Mouse (Mus musculus): ENCODE data around the gene Rab44.
A peak's percentile ranks its signal among the peaks of the same experiment; 100 is the strongest.
"Not testable (repeated sequence)": the region's sequence is repeated elsewhere in the genome, so short reads cannot be mapped to it uniquely, and the experiment has no call there.

Gene Rab44

DNA sequence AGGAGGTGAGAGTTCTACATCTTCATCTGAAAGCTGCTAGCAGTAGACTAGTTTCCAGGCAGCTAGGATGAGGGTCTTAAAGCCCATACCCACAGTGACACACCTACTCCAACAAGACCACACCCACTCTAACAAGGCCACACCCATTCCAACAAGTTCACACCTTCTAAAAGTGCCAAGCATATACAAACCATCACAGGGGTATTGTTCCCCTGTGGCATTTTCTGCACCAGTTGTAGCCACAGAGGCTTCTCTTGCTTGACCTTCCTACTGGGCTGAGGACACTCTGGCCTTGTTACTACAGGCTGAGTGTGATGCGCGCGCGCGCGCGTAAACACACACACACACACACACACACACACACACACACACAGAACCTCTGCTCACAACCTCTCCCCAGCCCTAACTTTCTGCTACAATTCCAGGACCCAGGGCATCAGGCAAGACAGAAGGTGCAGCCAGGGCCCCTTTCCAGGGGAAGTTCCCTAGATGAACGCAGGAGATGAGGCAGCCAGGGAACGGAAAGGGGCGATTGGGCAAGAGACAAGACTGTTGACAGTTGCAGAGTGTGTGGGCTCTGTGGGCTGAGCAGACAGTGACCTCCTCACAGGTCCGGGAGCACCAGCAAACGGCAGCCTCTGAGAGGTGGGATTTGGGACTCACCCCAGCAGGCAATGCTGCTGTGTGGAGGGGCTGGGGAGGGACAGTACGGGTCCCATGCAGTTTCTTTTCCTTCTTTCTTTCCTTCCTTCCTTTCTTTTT, at the start of gene Rab44:
Gene Rab44 (plus strand): TSS at position 555 of the 762 bp plus-strand sequence.
- no peak for DNase-seq (ENCODE audit: low spot score in 2 of 2)

DNA sequence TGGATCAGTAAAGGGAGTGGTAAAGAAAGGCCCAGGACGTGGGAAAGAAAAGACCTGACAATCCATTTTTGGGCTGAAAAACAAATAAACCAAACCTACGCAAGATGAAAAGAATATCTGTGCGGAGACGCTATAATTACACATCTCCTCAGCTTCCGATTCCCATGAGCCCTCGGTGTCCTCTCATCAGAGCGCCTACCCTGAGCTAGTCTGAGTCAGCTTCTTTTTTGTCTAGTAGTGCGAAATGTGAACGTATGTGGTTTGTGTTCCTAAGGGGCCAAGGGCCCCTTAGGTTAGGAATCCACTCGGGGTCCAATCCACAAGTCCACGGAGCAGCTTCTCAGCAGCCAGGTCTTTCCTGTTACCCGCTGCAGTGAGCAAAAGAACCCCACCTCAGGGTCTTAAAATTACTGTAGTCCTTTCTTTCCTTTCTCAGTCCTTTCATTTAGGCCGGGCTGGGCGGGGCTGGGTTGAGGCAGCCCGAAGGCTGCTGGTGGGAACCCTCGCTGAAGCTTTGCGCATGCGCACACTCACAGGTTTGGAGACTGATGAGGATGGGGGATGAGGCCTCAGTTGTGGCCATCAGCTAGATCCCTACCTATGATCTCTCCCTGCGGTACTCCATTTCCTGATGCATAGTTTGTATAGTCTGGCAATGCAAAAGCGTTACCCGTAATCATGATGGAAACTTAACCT, 48.6 kb upstream of the Rab44 start:
- DNase-seq (ENCODE audit: low spot score in 2 of 2): no peak

DNA sequence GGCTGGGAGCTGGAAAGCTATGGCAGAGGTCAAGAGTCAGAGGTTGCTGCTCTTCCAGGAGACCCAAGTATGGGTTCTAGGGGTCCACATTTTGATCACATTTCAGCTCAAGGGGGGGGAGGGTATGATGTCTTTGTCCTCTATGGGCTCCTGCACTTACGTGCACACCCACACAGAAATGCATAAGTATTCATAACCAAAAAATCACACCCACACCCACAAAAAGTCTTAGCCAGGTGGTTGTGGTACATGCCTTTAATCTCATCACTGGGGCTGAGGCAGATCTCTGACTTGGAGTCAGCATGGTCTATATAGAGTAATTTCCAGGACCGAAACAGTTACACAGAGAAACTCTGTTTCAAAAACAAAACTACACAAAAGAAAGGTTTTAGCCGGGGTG, 48.0 kb upstream of the Rab44 start:
- DNase-seq (ENCODE audit: low spot score in 2 of 2): no peak

DNA sequence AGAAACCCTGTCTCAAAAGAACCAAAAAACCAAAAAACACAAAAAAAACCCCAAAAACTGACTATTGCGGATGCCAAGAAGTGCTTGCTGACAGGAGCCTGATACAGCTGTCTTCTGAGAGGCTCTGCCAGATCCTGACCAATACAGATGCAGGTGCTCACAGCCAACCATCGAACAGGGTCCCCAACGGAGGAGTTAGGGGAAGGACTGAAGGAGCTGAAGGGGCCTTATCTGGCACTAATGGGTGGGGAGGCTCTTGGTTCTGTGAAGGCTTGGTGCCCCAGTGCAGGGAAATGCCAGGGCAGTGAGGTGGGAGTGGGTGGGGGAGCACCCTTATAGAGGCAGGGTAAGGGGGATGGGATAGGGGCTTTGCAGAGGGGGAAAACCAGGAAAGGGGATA, 46.5 kb upstream of the Rab44 start:
- not testable (repeated sequence) for DNase-seq (ENCODE audit: low spot score in 2 of 2)

DNA sequence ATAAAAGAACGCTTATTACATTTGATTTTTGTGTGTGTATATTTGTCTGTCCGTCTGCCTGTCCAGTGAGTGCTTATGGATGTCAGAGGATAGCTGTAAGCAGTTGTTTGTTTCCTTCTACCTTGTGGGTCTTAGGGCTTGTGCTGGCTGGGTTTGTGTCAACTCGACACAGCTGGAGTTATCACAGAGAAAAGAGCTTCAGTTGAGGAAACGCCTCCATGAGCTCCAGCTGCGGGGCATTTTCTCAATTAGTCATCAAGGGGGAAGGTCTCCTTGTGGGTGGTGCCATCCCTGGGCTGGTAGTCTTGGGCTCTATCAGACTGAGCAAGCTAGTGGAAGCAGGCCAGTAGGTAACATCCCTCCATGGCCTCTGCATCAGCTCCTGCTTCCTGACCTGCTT, 46.1 kb upstream of the Rab44 start:
- DNase-seq (ENCODE audit: low spot score in 2 of 2): no peak

DNA sequence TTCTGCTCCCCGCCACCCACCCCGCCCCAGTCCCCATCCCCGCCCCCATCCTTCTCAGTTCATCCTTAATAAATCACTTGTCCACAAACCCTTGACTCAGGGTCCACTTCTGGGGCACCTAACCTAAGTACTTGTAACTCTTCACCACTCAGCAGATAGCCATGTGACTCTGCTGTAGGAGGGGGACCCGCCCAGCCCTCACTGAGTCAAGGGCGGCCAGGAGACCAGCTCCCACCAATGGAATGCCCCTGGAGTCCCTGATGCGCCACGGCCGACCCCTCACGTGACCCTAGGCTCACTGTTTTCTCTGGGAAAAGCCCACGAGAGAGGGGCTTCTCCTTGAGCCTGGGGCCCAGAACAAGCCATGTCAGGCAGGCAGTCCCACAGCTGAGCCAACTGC, 44.9 kb upstream of the Rab44 start:
- no peak for DNase-seq (ENCODE audit: low spot score in 2 of 2)

DNA sequence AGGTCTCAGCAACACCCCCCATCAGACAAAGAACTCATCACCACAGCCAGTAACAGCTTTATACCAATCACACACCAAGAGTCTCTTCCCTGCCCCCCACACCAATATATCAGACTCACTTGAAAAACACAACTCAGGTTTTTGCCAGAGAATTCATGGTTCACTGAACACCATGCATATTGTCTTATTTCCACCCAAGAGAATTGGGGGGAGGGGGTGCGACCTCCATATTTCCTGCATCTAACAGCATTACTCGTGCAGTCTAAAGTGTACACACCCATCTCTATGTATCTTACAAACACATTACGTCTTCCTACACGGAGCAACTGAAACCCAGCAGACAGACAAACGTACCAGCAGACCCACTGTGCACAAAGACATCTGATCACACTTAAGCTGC, 42.1 kb upstream of the Rab44 start:
- no peak for DNase-seq (ENCODE audit: low spot score in 2 of 2)

DNA sequence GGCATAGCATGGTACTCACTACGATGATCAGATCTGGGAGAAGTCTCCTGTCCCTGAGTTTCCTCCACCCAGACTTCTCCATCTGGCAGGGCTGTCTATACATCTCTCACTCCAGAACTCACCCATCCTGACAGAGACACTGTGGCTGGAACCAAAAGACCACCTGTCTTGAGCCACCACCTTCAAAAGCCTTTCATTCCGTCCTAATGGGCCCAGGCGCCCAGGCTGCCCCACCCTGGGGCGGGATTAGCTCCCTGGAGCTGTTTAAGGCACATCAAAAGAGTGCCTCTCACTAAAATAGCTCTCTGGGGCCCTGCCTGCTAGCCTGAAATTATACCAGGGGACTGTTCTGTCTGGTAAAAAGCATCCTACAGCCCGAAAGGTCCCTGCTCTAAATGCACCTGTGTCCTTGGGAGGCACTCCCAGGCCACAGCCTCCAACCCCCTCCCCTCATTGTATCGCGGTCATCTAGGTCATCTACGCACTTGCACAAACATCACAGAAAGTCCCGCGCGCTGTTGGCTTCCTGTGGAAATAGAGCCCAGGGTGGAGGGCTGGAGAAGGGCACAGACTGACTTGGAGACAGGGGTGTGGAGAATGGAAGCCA, 41.1 kb upstream of the Rab44 start:
- DNase-seq (ENCODE audit: low spot score in 2 of 2): no peak

DNA sequence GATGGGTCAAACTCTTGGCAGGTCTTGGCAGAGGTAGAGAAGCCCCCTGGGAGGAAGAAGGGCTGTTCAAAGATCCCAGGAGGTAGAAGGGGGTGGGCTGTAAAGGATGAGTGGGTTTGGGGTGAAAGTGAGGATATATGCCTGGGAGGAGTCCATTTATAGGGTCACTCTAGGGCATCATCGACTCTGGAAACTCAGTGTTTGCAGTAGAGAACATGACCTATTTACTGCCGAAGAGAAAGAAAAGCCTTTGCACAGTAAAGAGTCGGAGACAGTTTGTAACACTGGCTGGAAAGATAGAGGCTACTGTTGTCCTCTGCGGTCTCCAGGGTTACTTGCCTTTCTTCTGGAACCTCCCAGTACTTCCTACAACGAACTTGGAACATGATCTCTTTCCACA, 40.6 kb upstream of the Rab44 start:
- no peak for DNase-seq (ENCODE audit: low spot score in 2 of 2)

DNA sequence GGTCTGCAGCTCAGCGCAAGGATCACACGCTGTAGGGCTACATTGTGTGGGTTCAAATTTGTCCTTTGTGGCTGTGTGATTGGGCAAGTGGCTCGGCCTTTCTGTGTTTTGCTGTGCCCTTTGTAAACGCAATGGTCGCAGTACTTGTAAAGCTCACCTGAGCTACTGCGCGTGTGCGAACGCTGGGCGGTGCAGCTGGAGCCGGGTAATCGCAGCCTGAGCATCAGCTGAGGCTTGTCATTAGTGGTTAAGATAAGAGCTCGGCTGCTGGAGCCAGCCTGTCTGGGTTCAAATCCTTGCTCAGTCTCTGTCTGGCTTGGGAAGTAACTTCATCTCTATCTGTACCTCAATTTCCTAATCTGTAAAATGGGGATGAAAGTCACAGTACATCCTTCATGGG, 39.9 kb upstream of the Rab44 start:
- no peak for DNase-seq (ENCODE audit: low spot score in 2 of 2)

DNA sequence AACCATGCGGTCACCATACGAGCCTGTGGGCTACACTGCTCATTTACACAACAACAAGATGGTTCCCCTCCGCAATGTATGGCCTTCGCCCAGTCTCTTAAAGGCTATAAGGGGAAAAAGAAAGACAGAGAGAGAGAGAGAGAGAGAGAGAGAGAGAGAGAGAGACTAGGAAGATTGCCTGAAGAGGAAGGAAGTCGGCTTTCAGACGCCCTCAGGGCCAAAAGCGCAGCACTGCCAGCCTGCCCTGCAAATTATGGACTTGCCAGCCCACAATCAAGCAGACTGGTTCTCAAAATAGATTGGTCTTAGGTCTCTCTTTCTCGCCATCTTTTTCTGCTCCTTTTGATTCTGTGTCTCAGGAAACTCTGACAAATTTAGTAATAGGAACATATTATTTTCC, 37.7 kb upstream of the Rab44 start:
- no peak for DNase-seq (ENCODE audit: low spot score in 2 of 2)

DNA sequence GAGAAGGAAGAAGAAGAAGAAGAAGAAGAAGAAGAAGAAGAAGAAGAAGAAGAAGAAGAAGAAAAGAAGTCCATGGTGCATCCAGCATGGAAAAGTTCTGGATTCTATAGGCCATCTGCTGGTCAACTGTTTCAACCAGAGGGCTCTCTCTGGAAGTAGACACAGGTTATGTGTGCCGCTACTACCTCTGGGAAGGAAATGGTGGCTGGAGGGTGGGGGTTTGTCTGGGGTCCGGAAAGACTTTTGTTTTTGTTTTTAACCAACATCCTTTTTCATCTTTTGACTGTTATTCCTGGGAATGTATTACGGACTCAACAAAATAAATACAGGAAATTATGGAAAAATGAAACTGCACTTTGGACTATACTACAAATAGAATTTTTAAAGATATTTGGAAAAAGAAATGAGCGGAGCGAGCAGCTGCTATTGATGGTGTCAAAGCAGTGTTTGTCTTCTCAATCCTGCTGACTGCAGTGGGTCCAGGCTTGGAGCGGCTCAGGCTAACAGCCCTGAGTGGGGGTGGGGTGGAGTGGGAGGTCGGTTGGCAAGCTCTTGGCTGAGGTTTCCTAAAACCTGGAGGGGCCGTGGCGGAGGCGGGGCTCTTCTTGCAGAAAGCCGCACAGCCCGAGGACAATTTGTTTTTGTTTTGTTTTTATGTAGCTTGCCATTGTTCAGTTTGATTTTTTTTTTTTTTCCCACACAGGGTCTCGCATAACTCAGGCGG, 36.0 kb upstream of the Rab44 start:
- no peak for DNase-seq (ENCODE audit: low spot score in 2 of 2)

DNA sequence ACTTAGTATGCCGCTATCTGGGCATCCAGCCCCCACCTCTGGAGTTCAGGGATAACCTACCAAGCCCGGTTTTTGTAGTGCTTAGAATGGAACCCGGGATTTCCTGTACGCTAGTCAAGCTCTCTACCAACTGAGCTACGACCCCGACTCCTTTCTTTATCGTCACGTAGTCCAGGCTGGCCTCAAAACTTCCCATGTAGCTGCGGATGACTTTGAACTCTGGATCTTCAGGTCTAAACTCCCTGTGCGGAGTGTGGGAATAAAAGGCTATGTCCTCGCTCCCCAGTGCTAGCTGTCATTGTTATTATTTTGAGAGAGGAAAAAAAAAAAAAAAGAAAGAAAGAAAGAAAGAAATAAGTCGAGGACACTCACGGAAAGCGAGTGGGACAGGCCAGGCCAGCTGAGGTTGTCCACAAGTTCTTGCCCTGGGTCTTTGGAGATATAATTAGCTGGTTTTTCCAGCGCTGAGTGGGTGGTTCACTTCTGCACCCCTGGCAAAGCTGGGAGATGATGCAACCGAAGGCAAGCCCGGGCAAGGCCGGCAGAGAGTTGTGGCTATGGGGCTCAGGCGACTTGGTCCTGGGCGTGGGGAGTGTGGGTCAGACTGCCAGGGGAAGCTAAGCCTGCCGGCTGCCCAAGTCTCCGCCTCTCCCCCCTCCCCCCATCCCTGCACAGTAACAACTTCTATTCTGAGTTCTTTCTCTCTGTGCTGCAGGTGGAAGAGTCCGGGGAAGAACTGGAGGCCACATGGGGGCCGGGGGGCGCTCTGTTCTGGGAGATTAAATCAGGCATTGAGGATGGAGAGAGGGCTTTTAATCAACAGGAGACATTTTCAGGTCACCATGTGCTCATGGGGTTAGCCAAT, 35.2 kb upstream of the Rab44 start:
- DNase-seq (ENCODE audit: low spot score in 2 of 2): no peak

DNA sequence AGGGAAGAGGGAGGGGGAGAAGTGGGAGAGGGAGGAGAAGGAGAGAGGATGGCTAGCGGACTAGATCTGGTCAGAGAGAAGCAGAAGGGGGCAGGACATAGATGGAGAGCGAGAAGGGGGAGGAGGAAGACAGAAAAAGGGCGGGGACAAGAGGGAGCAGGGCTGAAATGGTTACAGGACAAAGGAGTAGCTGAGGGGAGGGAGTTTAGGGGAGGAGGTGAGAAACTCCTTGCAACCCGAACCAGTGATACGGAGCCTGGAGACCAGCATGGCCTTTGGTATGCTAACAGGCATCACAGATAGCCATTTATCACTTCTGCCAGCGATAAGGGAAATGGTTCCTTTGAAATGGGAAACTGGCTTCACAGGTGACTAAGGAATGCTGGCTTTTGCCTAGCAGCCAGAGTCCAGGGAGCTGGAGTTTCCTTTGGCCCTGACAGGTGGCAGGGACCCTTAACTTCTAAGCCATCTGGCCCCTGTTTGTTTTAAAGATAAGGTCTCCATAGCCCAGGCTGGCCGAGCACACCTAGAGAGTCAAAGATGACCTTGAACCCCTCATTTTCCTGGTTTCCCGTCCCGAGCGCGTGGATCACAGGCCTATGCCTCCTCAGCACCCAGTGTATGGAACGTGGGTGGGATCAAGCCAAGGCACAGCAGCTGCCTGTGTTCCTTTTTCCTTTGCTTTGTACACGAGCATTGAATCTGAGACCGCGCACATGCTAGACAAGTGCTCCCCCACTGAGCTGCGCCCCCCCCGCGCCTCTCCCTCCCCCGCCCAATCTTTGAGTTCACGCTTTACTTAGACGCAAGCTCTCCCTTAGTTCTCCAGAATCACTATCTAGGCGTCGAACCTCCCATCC, 33.0 kb upstream of the Rab44 start:
- no peak for DNase-seq (ENCODE audit: low spot score in 2 of 2)

DNA sequence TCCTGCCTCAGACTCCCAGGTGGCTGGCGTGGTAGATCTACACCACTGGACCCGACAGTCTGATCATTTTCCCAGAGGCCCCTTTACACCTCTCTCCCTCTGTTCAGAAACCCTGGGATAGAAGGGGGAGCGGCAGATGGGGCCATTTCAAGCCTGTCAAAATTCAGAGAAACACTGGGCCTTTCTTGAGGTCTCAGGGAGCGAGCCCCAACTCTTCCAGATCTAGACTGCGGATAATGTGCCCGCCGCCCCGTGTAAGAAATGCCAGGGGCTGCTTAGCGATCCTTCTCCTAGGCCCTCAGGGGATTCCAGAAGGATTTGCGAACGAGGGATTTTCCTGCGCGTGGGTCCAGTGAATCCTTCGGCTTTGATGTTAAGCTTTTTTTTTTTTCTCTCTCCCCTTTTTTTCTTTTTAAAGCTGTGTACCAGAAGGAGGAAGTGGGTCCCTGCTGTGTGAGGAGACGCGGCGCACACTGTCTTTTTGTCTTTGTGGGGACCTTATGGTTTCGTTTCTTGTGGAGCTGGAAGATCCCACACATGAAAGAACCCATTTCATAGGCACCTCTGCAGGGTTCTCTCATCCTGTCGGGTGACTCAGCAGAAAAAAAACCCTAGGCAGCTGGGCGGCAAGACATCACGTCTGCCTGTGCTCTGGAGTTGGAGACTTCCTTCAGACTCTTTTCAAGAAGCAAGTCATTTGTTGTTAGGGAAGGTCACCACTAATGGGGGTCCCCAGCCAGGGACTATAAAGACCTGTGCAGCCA, 32.1 kb upstream of the Rab44 start:
- no peak for DNase-seq (ENCODE audit: low spot score in 2 of 2)

DNA sequence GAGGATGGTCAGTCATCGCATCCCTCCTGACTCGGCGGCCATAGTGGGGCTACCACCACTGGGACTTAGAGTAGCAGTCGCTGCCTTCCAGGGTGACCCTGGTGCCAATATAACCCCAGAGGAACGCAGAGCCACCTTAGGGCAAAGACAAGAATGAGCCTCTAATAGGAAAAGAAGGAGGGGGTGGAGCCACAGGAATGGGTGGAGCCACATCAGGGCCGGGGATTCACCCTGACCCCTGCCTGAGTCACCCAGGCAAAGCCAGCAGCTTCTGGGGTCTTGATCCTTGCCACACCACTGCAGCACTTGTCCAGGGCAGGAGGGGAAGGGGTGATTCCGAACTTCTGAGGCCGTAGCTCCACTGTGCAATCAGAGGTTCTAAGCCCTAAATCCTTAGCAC, 30.4 kb upstream of the Rab44 start:
- no peak for DNase-seq (ENCODE audit: low spot score in 2 of 2)

DNA sequence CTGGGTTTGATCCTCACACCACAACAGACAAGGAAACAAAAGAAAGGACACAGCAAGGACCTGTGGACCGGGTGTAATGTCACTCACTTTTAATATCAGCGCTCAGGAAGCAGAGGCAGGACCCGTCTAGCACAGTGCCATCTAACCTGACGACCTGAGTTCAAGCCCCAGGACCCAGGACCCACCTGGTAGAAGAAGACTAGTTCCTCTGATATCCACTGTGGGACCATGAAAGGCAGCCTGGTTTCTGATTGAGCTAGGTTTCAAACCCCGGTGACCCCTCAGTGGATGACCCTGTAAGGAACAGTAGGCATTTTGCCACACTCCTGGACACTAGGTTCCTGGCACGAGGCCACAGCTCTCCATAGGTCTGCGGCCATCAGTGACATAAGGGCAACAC, 29.3 kb upstream of the Rab44 start:
- peak in 1 of 2 experiments; percentile 4 for DNase-seq (ENCODE audit: low spot score in 2 of 2)

DNA sequence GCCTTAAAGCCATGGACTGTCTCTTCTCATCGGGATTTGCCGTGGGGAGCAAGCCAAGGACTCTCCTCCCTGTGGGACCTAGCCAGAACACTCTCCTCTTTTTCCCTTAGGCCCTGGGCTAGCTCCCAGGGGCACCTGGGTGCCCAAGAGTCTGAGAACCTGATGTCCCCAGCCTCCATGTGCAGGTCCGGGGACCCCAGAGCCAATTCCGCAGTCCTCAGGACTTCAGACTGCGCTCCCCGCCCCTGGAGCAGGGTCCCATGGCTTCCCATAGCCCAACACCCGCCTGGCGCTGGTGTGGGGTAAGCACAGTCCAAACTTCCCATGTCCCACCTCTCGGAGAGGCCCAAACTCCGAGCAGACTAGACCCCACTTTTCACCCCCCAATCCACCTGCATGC, 28.7 kb upstream of the Rab44 start:
- peak in 1 of 2 experiments; percentile 3 for DNase-seq (ENCODE audit: low spot score in 2 of 2)

DNA sequence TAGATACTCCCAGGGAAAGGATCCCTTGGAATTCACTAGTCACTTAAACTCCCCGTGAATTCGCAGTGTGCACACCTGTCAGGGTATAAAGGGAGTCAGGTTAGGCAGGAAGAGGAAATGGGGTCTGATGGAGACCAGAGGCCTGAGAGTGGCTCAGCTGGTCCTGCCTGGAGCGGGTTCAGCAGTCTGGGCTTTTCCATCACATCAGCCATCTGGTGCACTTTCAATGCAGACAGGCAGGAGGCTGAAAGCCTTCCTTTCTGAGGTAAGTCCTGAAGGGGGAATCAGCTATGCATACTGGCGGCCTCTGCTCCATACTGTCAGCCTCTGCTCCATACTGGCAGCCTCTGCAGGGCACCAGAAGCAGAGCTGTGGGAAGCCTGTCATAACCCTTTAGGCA, 27.0 kb upstream of the Rab44 start:
- no peak for DNase-seq (ENCODE audit: low spot score in 2 of 2)

DNA sequence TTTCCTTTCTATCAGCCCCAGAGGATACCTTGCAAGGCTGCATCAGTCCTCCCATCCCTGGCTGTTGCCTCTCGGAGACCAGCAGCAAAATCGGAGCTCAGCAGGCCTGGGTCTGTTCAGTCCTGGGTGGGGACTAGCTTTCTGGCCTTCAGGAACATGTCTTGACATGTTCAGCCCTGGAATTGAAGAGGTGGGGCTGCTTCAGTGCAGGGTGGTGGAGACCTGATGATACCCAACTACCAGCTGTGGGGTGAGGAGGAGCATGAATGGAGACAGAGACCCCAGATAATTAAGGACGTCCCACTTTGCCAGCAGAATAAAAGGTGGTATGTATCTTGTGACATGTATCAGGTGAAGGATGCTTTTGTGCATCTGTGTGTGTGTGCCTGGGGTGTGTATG, 23.2 kb upstream of the Rab44 start, which contains the start of gene Cdkn1a:
Gene Cdkn1a (plus strand): TSS at position 201 of the 400 bp plus-strand sequence.
- no peak for DNase-seq (ENCODE audit: low spot score in 2 of 2)
